Mouse (Mus musculus) mature B cell (primary cell): ENCODE measurements around the gene Pten.
"Not testable (repeated sequence)": the region's sequence is repeated elsewhere in the genome, so short reads cannot be mapped to it uniquely, and the experiment has no call there.

Experiments used
- in situ Hi-C: fragments of 300-500 bp; cut with MboI; formaldehyde crosslinking; loops from 2 replicates; pipeline ENCODE4 v1.14.3; 2019

Pten gene

DNA sequence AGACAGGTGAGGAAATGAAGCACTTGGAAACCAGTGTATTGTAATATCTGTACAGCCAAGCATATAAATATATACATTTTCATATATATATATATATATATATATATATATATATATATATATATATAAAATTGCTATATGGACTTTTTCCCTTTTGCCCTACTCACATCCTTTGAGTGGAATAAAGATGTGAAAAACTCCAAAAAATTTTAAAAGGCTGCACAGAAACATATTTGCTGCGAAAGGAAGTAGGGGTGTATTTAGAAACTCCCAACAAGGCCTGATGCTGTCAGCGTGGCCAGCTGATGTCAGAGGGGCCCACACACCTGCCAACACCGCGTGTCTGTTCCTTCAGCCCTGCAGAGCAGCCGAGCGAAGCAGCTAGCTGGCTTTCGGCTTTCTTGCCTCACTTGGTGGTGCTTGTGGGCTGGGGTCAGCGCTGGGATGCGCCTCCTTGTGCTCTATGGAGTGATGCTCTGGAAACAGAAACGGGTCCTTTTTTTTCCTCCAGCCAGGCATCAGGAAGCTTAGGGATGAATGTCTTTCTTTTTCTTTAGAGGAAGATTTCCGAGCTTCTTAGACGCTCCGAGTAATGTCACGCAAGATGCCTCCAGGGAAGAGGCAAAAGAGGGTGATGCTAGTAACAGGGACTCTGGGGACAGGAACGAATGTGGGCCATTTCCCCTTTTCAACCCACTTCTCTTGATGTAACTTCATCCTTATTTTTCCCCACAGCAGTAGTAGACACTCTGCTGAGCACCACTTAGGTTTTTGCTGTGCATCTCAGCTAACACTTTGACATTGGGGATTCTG, 2.9 kb upstream of the Pten start:
- in situ Hi-C loops, result loop anchor here (10.0 kb wide), 1 partner anchor 470 kb away; no protein-coding TSS in a partner anchor

GRCm38 (mm10) chr19:32755104-32755791, 2.0 kb upstream of the Pten start:
- in situ Hi-C loops, result loop anchor here (10.0 kb wide), 1 partner anchor 470 kb away; no protein-coding TSS in a partner anchor

DNA sequence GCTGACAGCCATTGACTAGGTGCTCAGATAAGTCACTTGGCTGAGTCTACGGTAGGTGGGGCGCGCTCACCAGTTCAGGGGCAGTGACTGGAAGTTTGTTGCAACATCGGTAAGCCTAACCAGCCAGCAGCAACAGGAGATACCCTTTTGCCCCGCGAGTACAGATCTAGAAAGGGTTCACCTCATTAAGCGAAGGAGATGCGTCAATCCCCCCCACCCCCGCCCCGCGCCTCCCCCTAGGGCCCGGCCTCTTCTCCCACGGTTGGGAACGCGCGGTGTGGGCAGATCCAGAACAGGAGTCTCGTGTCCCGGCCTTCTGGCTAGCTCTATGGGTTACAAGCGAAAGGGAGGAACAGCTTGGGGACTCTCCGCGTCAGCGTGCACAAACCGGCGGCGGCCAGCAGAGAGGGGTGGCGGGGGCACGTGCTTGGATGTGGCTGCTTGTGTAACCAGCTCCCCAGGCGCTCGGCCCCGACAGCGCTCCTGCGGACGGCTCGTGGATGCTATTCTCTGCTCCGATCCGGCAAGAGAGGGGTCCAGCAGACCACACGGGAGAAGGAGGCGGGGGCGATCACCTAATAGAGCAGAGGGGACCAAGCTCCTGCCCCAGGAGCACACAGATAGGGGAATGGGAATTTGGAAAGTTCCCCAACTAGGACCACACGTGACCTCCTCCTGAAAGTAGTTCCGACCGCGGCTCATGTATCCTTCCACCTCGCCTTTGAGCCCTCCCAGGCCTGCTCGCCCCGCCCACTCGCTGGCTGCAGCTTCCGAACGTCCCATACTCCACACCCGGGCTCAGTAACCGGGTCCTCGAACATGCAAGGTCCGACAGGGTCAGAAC, 1.3 kb upstream of the Pten start:
- in situ Hi-C loops, result loop anchor here (10.0 kb wide), 1 partner anchor 469 kb away; no protein-coding TSS in a partner anchor

- in situ Hi-C loops, result loop anchor here (10.0 kb wide), 1 partner anchor 468 kb away; no protein-coding TSS in a partner anchor
Measured at GRCm38 (mm10) chr19:32756636-32756899, 729 bp upstream of the Pten start.

GRCm38 (mm10) chr19:32757831-32758792, 815 bp downstream of the Pten start:
- in situ Hi-C loops, result loop anchor here (10.0 kb wide), 1 partner anchor 467 kb away; no protein-coding TSS in a partner anchor

DNA sequence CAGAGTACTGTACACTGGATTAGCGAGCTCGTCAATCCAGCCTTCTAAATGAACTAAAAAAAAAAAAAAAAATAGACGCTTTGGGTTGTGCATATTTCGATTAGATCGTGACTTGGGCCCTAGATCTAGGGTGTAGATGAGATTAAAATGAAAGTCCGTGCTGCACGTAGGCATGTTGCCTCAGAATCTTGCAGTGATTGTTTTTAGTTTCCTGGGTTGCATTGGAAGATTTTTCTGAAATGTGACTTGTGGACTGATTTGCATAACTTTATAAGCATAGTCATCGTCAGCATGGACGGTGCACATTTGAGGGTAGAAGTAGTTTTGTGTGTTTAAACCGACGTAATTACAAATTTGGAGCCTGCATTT, 1.5 kb downstream of the Pten start:
- in situ Hi-C loops, result loop anchor here (10.0 kb wide), 1 partner anchor 466 kb away; no protein-coding TSS in a partner anchor

- in situ Hi-C loops, result loop anchor here (10.0 kb wide), 1 partner anchor 465 kb away; no protein-coding TSS in a partner anchor
Measured at GRCm38 (mm10) chr19:32759357-32760024, 2.2 kb downstream of the Pten start.

GRCm38 (mm10) chr19:32760499-32760898, 3.2 kb downstream of the Pten start:
- in situ Hi-C loops, result no loop called here

DNA sequence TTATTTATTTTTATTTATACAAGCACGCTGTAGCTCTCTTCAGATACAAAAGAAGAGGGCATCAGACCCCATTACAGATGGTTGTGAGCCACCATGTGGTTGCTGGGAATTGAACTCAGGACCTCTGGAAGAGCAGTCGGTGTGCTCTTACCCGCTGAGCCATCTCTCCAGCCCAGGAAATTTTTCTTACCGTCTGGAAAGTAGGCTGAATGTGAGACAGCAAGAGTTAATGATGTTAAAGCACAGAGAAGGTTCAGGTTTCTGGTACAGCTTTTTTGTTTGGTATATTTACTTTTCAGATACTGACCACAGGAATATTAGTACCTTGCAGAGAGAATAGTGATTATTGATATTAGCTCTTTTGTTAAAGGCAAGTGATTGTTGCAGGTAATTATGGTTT, 3.9 kb downstream of the Pten start:
- in situ Hi-C loops, result no loop called here

GRCm38 (mm10) chr19:32762493-32762892, 5.2 kb downstream of the Pten start:
- in situ Hi-C loops, result no loop called here

GRCm38 (mm10) chr19:32778411-32778810, 21.1 kb downstream of the Pten start:
- in situ Hi-C loops, result no loop called here

DNA sequence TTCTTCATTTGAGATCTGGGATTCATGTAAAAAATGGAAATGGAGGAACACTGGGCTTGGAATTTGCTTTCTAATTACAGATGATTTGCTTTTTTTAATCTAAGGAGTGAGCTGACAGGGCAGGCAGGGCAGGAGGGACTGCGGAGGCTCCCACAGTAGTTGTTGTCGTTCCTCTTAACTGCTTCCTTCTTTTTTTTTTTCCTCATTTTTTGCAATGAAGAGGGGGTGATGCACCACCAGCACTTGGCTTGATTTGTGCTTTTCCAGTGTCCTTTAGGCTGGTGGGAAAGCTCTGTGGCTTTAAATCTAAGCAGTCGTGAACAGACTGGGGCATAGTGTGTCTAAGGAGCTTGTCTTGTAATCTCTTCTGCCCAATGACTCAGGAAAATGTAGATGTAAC, 21.8 kb downstream of the Pten start:
- in situ Hi-C loops, result no loop called here

DNA sequence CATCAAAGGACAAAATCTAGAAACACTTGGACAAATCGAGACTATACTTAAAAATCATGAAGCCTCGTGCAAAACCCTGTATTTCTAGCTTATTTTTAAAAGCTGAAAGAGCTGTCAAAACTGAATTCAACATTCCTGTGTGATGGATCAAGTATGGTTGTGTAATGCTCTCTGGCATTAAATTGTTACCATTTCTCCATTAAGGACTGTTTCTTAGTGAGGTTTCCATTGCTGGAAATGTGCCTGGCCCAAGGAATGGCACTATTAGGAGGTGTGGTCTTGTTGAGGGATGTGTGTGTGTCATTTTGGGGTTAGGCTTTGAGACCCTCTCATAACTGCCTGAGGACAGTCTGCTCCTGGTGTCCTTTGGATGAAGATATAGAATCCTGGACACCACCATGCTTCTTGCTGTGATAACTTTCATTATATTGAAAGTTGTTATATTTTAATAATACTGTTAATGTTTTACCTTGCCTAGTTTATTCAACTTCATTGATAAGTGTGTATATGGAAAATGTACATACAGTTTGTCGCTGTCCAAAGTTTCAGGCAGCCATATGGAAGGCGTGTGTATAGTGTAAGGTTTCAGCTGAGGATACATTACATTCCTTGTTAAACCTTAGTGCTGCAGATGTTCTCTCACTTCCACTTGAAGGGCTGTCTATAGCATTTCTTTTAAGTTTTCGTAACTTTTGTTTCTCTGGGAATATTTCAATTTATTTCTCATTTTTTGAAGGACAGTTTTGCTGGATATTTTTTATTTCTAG, 24.2 kb downstream of the Pten start:
- in situ Hi-C loops, result no loop called here

- in situ Hi-C loops, result not testable (repeated sequence)
Measured at GRCm38 (mm10) chr19:32787388-32787787, 30.1 kb downstream of the Pten start.

DNA sequence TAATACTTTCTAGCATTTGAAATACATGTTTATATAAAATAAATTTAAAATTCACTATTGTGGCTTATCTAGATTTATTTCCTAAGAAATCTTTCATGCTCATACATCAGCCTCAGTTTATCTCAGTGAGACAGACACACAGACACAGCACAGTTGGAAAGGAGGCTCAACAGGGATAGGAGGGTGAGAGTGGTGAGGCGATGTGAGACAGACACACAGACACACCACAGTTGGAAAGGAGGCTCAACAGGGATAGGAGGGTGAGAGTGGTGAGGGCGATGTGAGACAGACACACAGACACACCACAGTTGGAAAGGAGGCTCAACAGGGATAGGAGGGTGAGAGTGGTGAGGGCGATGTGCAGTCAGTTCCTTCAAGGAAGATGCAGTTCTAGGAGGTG, 30.7 kb downstream of the Pten start:
- in situ Hi-C loops, result not testable (repeated sequence)

GRCm38 (mm10) chr19:32789535-32789934, 32.2 kb downstream of the Pten start:
- in situ Hi-C loops, result no loop called here

DNA sequence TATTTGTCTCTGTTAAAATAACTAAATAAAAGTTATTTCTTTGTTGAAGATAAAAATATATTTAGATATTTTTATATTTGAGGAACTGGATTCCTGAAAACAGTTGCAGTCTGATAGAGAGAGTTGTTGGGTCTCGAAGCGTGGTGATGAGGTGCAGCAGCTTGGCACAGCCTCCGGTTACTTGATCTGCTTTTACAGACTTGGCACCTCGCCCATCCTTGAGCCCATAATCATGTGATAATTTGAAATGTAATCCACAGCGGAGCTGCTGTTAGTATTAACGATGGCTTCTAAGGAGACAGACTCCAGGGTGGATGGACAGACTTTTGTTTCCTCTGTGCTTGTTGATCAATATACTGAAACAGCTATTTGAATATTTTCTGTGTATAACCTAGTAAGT, 35.3 kb downstream of the Pten start:
- in situ Hi-C loops, result no loop called here

DNA sequence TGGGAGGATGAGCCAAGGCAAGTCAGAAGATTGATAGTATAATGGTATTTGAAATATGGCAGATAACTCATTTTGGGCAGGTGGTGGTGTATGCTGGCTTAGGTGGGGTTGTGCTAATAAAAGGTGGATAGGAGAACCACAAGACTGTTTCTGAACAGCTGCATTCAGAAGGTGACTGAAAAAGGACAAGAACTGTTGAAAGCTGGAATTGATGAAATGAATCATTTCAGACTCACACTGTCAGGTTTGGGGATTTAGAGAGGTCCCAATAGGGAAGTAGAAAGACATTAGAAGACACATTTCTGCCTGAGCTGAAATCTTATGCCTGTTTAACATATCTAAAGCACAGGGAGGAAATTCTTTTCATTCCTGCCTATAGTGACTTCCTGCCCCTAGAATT, 36.6 kb downstream of the Pten start:
- in situ Hi-C loops, result no loop called here

DNA sequence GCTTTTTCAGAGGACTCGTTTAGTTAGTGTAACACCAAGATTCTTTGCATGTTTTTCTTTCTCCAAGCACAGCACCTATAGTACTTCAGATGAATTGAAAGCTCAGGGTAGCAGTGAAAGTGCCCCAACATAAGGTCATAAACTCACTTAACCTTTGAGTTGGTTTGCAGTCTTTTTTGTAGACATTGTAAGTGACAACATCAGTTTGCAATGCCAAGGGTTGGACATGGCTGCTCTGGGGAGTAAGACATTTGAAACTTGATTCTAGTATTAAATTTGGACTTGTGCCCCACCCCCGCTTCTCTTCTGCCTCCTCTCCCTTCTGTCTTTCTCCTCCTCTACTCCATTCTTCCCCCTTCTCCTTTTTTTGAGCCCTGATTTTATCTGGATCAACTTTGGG, 43.3 kb downstream of the Pten start:
- in situ Hi-C loops, result no loop called here

- in situ Hi-C loops, result no loop called here
Measured at GRCm38 (mm10) chr19:32804703-32805102, 47.4 kb downstream of the Pten start.
